Mouse (Mus musculus) cortical plate, adult 2 months (tissue): Measurements from ENCODE around the gene Mvd.

ENCODE experiments used
- CTCF ChIP-seq: fragments of 200-500 bp; IDR thresholded peaks from 2 replicates; pipeline ENCODE4 v1.5.1; 2011; ENCODE audit warnings: mild to moderate bottlenecking, control low read depth, low read length; ENCODE audit not compliant: insufficient read depth; ENCODE audit errors: extremely low read depth
- POLR2A ChIP-seq: fragments of 200-500 bp; IDR thresholded peaks from 2 replicates; pipeline ENCODE4 v1.6.1; 2011; ENCODE audit warnings: mild to moderate bottlenecking, low read length, control low read depth; ENCODE audit not compliant: insufficient read depth; ENCODE audit errors: extremely low read depth

DNA sequence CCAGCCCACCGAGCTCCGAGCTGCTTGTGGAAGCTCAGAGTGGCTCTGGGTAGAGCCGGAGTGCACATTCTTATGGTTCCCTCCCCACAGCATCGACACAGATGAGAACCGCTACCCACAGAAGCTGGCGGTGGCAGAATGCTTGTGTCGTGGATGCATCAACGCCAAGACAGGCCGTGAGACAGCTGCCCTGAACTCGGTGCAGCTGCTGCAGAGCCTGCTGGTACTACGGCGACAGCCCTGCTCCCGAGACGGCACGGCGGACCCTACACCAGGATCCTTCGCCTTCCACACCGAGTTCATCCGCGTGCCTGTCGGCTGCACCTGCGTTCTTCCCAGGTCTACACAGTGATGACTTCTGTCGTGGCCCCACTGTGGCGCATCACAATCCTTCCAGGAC lies 20.0 kb downstream of the Mvd start:
- TF ChIP-seq POLR2A (no peak), CTCF (no peak)
